Mouse (Mus musculus): ENCODE measurements around the gene Adora2a. TPM values are rescaled to one million over a fixed set of nuclear protein-coding genes. Genes with fewer than 3 reads are reported as not detected.
"Not testable (repeated sequence)": the region's sequence is repeated elsewhere in the genome, so short reads cannot be mapped to it uniquely, and the experiment has no call there.

The Adora2a gene
- polyA plus RNA-seq, 1 experiment from 2014 or later, result 3.7 TPM

- Histone ChIP-seq H3K4me3 (no peak overlapping the region), H3K9me3 (replicated peaks) (peaks cover 7% of the 10 kb centered on the region; the same call in 1 of the 2 replicates)
Measured at GRCm38 (mm10) chr10:75345265-75345664, 28.6 kb downstream of the Adora2a start.

DNA sequence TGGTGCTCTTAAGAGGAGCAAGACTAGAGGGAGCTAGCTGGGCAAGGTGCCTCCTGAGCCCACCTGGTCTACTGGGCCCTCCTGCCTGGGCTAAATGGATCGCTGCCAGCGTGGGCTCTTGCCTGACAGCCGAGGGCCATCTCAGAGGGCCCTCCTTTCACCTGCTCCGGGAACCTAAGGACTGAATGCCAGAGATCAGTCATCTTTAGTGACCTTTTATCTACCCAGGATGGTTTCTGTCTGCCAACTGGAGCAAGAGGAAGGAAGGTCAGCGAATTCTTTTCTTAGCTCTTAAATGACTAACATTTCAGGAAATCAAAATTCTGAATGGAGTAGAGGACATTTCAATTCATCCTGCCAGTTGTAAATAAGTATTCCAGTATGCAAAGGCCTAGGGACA lies 33.9 kb downstream of the Adora2a start:
- Histone ChIP-seq H3K4me1 (replicated peaks) (peaks cover 11% of the 10 kb centered on the region), H3K4me3 (no peak overlapping the region), H3K27me3 (replicated peaks) (no peaks in the 10 kb centered on the region), H3K9me3 (replicated peaks) (peaks cover 7% of the 10 kb centered on the region; the same call in 1 of the 2 replicates), H3K9ac (no peak overlapping the region), H3K4me2 (no peak overlapping the region), H3K36me3 (no peaks in the 10 kb centered on the region), H3K27ac (ENCODE audit: poor library complexity, severe bottlenecking) (no peak overlapping the region)
- WGBS, result 73% methylated on average over 5 of the region's 5 CpGs
- ATAC-seq (ENCODE audit: insufficient number of reproducible peaks, low FRiP score), result no peak

More at GRCm38 (mm10) chr10:75345265-75345664, 28.6 kb downstream of the Adora2a start:
- H3K36me3 ChIP-seq, result no peaks in the 10 kb centered on the region
- WGBS, result 44% methylated on average over 2 of the region's 2 CpGs
- no peak overlapping the region for H3K4me2 ChIP-seq
- H3K27ac ChIP-seq (ENCODE audit: poor library complexity, severe bottlenecking), result peak overlapping the region; percentile 51
- no peak for ATAC-seq (ENCODE audit: insufficient number of reproducible peaks, low FRiP score)
- H3K9ac ChIP-seq, result no peak overlapping the region
- H3K4me1 ChIP-seq (replicated peaks), result peaks cover 9% of the 10 kb centered on the region
- no peaks in the 10 kb centered on the region for H3K27me3 ChIP-seq (replicated peaks)

DNA sequence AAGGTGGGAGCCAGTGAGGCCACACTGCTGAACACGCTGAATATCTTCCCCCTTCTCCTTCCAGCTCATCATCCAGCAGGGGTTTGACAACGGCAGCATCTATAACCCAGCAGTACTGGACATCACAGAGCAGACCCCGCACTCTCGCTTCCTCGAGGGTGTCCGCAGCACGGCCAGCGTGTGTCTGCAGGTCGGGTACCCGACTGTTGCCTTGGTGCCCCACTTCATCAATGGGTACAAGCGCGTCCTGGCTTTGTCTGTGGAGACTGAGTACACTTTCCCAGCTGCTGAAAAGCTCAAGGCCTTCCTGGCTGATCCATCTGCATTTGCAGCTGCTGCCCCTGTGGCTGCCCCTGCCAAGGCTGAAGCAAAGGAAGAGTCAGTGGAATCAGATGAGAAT lies 35.9 kb downstream of the Adora2a start:
- Histone ChIP-seq H3K9ac (no peak overlapping the region), H3K4me2 (no peak overlapping the region), H3K4me3 (no peak overlapping the region), H3K4me1 (replicated peaks) (peaks cover 12% of the 10 kb centered on the region), H3K27me3 (replicated peaks) (no peaks in the 10 kb centered on the region), H3K36me3 (no peaks in the 10 kb centered on the region), H3K27ac (ENCODE audit: poor library complexity, severe bottlenecking) (no peak overlapping the region), H3K9me3 (replicated peaks) (no peaks in the 10 kb centered on the region)
- ATAC-seq (ENCODE audit: insufficient number of reproducible peaks, low FRiP score), result no peak
- 95% methylated on average over 12 of the region's 12 CpGs for WGBS

- H3K27ac ChIP-seq (ENCODE audit: poor library complexity, severe bottlenecking); H3K36me3 ChIP-seq; H3K9ac ChIP-seq; H3K4me2 ChIP-seq; H3K4me3 ChIP-seq; H3K9me3 ChIP-seq (replicated peaks); H3K27me3 ChIP-seq (replicated peaks): not testable (repeated sequence)
- peak; percentile 29; the same call in 1 of the 2 replicates for ATAC-seq (ENCODE audit: insufficient number of reproducible peaks, low FRiP score)
- H3K4me1 ChIP-seq (replicated peaks), result peaks cover 12% of the 10 kb centered on the region
- WGBS, result 35% methylated on average over 8 of the region's 9 CpGs
Measured at GRCm38 (mm10) chr10:75353838-75354241, 37.2 kb downstream of the Adora2a start.

- Histone ChIP-seq H3K27ac (ENCODE audit: poor library complexity, severe bottlenecking) (peak overlapping the region; percentile 30), H3K9me3 (replicated peaks) (no peaks in the 10 kb centered on the region), H3K4me2 (no peak overlapping the region), H3K9ac (no peak overlapping the region), H3K36me3 (no peaks in the 10 kb centered on the region), H3K27me3 (replicated peaks) (no peaks in the 10 kb centered on the region), H3K4me1 (replicated peaks) (peaks cover 12% of the 10 kb centered on the region), H3K4me3 (no peak overlapping the region)
- WGBS, result 42% methylated on average over 4 of the region's 4 CpGs
- no peak for ATAC-seq (ENCODE audit: insufficient number of reproducible peaks, low FRiP score)
Measured at GRCm38 (mm10) chr10:75355341-75355740, 38.7 kb downstream of the Adora2a start.

GRCm38 (mm10) chr10:75364214-75364690 lies 47.6 kb downstream of the Adora2a start:
- not testable (repeated sequence) for H3K27me3 ChIP-seq (replicated peaks); H3K9me3 ChIP-seq (replicated peaks); H3K4me3 ChIP-seq; H3K9ac ChIP-seq; H3K36me3 ChIP-seq; H3K4me2 ChIP-seq
- 7% methylated on average over 1 of the region's 1 CpGs for WGBS
- ATAC-seq (ENCODE audit: insufficient number of reproducible peaks, low FRiP score), result peak; percentile 85
- Histone ChIP-seq H3K4me1 (replicated peaks) (peaks cover 20% of the 10 kb centered on the region), H3K27ac (ENCODE audit: poor library complexity, severe bottlenecking) (peak overlapping the region; percentile 92)

DNA sequence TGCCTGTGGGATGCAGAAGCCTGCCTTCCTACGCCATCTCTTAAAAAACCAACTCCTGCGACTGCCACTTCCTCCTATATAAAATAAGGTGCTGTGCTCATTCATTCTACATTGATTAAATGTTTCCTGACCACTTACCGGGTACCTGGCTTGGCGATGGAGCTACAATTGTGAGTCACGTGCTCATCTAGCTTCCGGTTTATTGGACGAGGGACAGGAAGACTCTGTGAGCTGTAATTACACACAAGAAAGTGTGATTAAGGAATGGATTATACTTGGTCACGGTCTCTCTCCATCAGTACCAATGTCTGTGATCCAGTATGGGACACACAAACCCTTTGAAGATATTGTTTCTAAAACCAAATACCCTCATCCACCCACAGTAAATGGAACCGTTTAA lies 48.1 kb downstream of the Adora2a start:
- Histone ChIP-seq H3K36me3 (no peaks in the 10 kb centered on the region), H3K4me2 (0 out of 2 replicates have a peak overlapping the region, but pooled peaks have one; percentile 17), H3K9me3 (replicated peaks) (no peaks in the 10 kb centered on the region), H3K4me1 (replicated peaks) (peaks cover 20% of the 10 kb centered on the region), H3K4me3 (no peak overlapping the region), H3K9ac (no peak overlapping the region), H3K27me3 (replicated peaks) (no peaks in the 10 kb centered on the region), H3K27ac (ENCODE audit: poor library complexity, severe bottlenecking) (peak overlapping the region; percentile 92)
- WGBS, result 80% methylated on average over 9 of the region's 9 CpGs
- no peak for ATAC-seq (ENCODE audit: insufficient number of reproducible peaks, low FRiP score)

GRCm38 (mm10) chr10:75365231-75365633 lies 48.6 kb downstream of the Adora2a start:
- Histone ChIP-seq H3K4me2 (peak overlapping the region; percentile 51), H3K27ac (ENCODE audit: poor library complexity, severe bottlenecking) (peak overlapping the region; percentile 92; the same call in 1 of the 2 replicates), H3K4me3 (peak overlapping the region; percentile 30), H3K36me3 (no peaks in the 10 kb centered on the region), H3K27me3 (replicated peaks) (no peaks in the 10 kb centered on the region), H3K9me3 (replicated peaks) (no peaks in the 10 kb centered on the region), H3K9ac (0 out of 2 replicates have a peak overlapping the region, but pooled peaks have one; percentile 37), H3K4me1 (replicated peaks) (peaks cover 20% of the 10 kb centered on the region)
- no peak for ATAC-seq (ENCODE audit: insufficient number of reproducible peaks, low FRiP score)
- WGBS, result 46% methylated on average over 6 of the region's 6 CpGs

GRCm38 (mm10) chr10:75373655-75374351 lies 57.1 kb downstream of the Adora2a start:
- peak overlapping the region; percentile 74 for H3K27ac ChIP-seq (ENCODE audit: poor library complexity, severe bottlenecking)
- 41% methylated on average over 15 of the region's 19 CpGs for WGBS
- not testable (repeated sequence) for H3K27me3 ChIP-seq (replicated peaks); H3K9me3 ChIP-seq (replicated peaks); H3K9ac ChIP-seq; H3K4me3 ChIP-seq; H3K36me3 ChIP-seq
- H3K4me1 ChIP-seq (replicated peaks), result peaks cover 18% of the 10 kb centered on the region
- peak overlapping the region; percentile 39 for H3K4me2 ChIP-seq
- peak; percentile 88 for ATAC-seq (ENCODE audit: insufficient number of reproducible peaks, low FRiP score)

- H3K9ac ChIP-seq, result peak overlapping the region; percentile 33; the same call in 1 of the 2 replicates
- H3K27me3 ChIP-seq (replicated peaks), result no peaks in the 10 kb centered on the region
- WGBS, result 48% methylated on average over 10 of the region's 10 CpGs
- no peak for ATAC-seq (ENCODE audit: insufficient number of reproducible peaks, low FRiP score)
- H3K4me3 ChIP-seq, result no peak overlapping the region
- H3K4me2 ChIP-seq, result 0 out of 2 replicates have a peak overlapping the region, but pooled peaks have one; percentile 12
- H3K4me1 ChIP-seq (replicated peaks), result peaks cover 17% of the 10 kb centered on the region
- peaks cover under 1% of the 10 kb centered on the region; the same call in 1 of the 2 replicates for H3K9me3 ChIP-seq (replicated peaks)
- H3K27ac ChIP-seq (ENCODE audit: poor library complexity, severe bottlenecking), result peak overlapping the region; percentile 59
- H3K36me3 ChIP-seq, result no peaks in the 10 kb centered on the region
Measured at GRCm38 (mm10) chr10:75378688-75379087, 62.0 kb downstream of the Adora2a start.
